Mouse (Mus musculus): ENCODE measurements around the gene Gm44965.

Gene Gm44965

DNA sequence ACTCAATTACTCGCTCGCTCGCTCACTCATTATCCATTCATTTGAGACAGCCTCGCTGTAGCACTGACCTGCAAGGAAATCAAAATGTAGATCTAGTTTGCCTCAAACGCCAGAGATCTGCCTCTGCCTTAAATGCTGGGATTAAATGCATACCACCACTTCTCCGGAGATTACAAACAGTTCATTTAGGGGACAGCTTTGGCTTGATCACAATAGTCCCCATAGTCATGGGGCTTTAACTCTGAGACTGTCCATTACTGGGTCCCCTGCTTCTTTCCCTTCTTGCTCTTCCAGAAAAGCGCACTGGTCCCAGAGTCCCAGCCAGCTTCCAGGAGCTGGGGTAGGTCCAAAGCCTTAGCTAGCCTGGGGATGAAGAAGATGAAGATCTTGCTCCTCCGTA lies 32.7 kb downstream of the Gm44965 start, which contains the start of gene AI854703:
Gene AI854703 (plus strand): TSS at position 301 of the 400 bp plus-strand sequence.
- no peak for DNase-seq (ENCODE audit: low spot score)

GRCm38 (mm10) chr6:48626984-48627383 lies 33.2 kb downstream of the Gm44965 start:
- DNase-seq (ENCODE audit: low spot score) = peak; percentile 78

- DNase-seq (ENCODE audit: low spot score) = no peak
Observed at GRCm38 (mm10) chr6:48627511-48627924, 33.8 kb downstream of the Gm44965 start.

GRCm38 (mm10) chr6:48628377-48628776 lies 34.6 kb downstream of the Gm44965 start:
- no peak for DNase-seq (ENCODE audit: low spot score)

DNA sequence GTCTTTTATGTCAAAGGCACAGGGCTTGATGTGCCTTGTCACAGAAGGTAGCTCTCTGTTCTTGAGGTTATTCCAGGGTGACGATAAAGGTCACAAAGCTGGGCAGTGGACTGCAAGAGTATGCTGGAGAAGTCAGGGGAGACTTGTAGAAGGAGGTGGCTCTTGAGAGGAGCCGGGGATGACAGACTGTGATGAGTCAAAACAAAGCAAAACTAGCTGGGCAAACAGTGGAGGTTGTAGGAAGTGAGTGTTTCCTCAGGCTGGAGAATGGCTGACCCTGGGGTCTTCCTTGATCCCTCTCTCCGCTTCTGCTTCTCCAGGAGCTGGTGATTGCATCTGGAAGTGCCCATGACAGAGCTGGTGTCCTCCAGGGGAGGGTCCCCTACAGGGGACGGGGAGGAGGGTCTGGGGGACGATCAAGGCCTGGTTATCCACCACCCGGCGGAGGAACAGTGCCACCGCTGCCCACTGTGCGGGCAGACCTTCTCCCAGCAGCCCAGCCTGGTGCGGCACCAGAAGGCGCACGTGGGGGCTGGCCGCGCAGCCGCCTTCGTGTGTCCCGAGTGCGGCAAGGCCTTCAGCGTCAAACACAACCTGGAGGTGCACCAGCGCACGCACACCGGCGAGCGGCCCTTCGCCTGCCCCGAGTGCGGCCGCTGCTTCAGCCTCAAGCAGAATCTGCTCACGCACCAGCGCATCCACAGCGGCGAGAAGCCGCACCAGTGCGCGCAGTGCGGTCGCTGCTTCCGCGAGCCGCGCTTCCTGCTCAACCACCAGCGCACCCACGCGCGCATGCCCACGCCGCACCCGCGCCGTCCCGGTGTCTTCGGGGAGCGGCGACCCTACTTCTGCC lies 35.3 kb downstream of the Gm44965 start:
- peak; percentile 65 for DNase-seq (ENCODE audit: low spot score)

- no peak for DNase-seq (ENCODE audit: low spot score)
Observed at GRCm38 (mm10) chr6:48629661-48630034, 35.9 kb downstream of the Gm44965 start.

GRCm38 (mm10) chr6:48630831-48631230 lies 37.1 kb downstream of the Gm44965 start:
- no peak for DNase-seq (ENCODE audit: low spot score)

- DNase-seq (ENCODE audit: low spot score) = no peak
Observed at GRCm38 (mm10) chr6:48635105-48635504, 41.4 kb downstream of the Gm44965 start.

- peak; percentile 73 for DNase-seq (ENCODE audit: low spot score)
Observed at GRCm38 (mm10) chr6:48636515-48636914, 42.8 kb downstream of the Gm44965 start.

DNA sequence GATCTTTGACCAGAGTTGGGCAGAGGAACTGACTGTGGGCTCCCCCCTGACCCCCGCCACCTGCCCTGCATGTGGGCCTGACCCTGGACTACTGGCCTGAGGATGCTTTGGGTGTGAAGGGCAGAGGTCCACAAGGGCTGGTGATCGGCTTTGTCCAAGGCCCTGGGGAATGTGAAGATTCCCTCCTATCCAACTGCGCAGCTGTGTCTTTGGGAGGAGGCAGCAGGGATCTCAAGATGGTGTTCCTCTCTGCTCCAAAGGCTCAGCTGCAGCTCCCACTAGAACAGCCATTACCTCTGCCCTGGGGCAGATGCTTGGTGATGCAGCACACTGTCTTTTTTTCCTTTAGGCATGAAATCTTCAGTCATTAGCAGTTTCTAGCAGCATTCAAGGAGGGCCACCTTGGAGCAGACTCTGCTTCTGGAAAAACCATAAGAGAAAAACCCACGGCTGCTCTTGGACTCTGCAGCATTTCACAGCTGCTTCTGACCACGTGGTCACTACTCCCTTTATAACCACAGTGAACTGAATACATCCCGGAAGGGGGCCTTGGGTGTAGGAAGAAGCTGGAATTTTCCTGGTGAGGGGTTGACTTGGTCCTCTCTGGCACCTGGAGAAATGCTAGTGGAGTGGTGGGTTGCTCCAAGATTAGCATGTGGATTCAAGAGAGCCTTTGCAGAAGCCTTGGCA lies 44.2 kb downstream of the Gm44965 start:
- DNase-seq (ENCODE audit: low spot score) = no peak

GRCm38 (mm10) chr6:48638553-48638952 lies 44.8 kb downstream of the Gm44965 start:
- no peak for DNase-seq (ENCODE audit: low spot score)

- DNase-seq (ENCODE audit: low spot score) = no peak
Observed at GRCm38 (mm10) chr6:48641391-48641790, 47.6 kb downstream of the Gm44965 start.

DNA sequence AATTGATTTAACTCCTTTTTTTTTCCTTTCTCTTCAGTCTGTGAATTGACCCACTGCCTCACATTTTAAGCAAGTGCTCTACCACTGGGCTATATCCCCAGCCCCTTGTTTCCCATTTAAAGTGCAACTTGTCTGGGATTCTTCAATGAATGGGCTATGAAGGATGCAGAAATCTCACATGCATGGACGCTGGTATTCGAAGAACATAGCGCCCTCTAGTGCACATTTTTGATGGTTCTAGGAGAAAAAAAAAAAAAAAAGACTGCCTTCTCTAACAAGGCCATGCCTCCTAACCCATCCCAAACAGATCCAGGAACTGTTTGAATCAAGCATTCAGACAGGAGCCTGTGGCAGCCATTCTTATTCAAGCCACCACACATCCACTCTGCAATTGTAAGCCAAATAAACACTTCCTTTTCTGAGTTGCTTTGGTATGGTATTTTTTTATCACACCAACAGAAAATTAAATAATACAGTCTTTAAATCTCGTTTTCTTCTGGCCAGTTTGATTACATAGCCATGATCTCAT lies 49.1 kb downstream of the Gm44965 start:
- peak; percentile 91 for DNase-seq (ENCODE audit: low spot score)

GRCm38 (mm10) chr6:48645660-48646308 lies 52.0 kb downstream of the Gm44965 start:
- peak; percentile 82 for DNase-seq (ENCODE audit: low spot score)

GRCm38 (mm10) chr6:48646309-48646690 lies 52.6 kb downstream of the Gm44965 start:
- DNase-seq (ENCODE audit: low spot score) = no peak

DNA sequence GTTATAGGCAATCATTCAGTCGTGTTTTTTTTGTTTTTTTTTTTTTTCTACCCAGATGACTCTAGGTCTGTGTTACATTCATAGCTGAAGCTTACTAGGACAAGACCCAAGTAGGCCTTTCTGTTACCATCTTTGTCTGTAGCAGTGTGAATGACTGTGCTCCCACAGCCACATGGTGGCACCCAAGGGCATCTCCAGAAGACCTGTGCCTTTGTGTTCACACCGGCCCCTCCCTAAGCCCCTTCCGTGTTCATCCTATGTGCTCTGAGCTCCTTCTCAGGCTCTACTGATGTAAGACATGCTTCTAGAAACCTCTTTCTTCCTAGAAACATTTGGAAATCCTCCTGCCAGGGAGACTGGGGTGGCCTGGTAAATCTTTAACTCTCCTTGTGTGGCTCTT lies 53.3 kb downstream of the Gm44965 start, which contains the start of gene Gimap8:
Gene Gimap8 (plus strand): TSS at position 240 of the 400 bp plus-strand sequence.
- peak; percentile 51 for DNase-seq (ENCODE audit: low spot score)

GRCm38 (mm10) chr6:48647611-48648010 lies 53.9 kb downstream of the Gm44965 start:
- DNase-seq (ENCODE audit: low spot score) = no peak

- no peak for DNase-seq (ENCODE audit: low spot score)
Observed at GRCm38 (mm10) chr6:48648779-48649178, 55.0 kb downstream of the Gm44965 start.

- DNase-seq (ENCODE audit: low spot score) = no peak
Observed at GRCm38 (mm10) chr6:48650041-48650440, 56.3 kb downstream of the Gm44965 start.

DNA sequence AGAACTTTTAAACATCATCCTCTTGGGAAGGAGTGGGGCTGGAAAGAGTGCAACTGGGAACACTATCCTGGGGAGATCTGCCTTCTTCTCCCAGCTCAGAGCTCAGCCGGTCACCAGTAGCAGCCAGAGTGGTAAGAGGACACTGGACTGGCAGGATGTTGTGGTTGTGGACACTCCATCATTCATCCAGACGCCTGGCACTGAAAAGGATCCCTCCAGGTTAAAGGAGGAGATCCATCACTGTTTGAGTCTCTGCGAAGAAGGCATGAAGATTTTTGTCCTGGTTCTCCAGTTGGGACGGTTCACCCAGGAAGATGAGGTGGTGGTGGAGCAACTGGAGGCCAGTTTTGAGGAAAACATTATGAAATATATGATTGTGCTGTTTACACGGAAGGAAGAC lies 65.0 kb downstream of the Gm44965 start:
- no peak for DNase-seq (ENCODE audit: low spot score)

GRCm38 (mm10) chr6:48664750-48665149 lies 71.0 kb downstream of the Gm44965 start:
- DNase-seq (ENCODE audit: low spot score) = no peak

DNA sequence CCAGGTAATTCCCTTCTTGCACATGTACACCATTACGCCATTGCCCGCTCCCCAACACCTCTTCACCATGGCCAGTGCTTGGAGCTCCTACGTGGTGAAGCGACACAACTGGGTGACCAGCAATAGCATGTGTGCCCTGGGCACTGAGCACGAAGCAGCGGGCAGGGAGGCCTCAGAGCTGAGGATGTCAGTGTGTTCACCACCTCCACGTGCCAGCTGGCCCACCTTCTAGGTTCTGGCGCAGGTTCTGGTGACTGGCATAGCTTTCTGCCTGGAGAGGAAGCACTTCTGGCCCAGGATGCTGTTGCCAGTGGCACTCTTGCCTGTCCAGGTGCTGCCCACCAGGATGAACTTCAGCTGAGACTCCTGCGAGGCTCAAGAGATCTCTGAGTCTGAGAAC lies 71.7 kb downstream of the Gm44965 start:
- DNase-seq (ENCODE audit: low spot score) = no peak
